Mouse (Mus musculus) brown adipose tissue, adult 24 weeks (tissue): ENCODE data around the gene Arid5a. TPM values are rescaled to one million over a fixed set of nuclear protein-coding genes. Genes with fewer than 3 reads are reported as not detected.

Experiments
- H3K27ac ChIP-seq: fragments of 200-500 bp; replicated peaks from 2 replicates; pipeline ENCODE4 v1.5.1; 2012; ENCODE audit warnings: low read depth, mild to moderate bottlenecking, low read length
- H3K4me1 ChIP-seq: fragments of 200-500 bp; 2 replicates; pipeline ENCODE4 v1.6.1; 2012; ENCODE audit warnings: low read length, mixed read lengths; ENCODE audit not compliant: control insufficient read depth, insufficient read depth, insufficient read length
- H3K4me3 ChIP-seq: fragments of 200-500 bp; 2 replicates; pipeline ENCODE4 v1.5.1; 2012; ENCODE audit warnings: low read depth, mild to moderate bottlenecking, low read length, moderate library complexity; ENCODE audit not compliant: insufficient read depth
- polyA plus RNA-seq: library from polyadenylated mRNA; stranded (reverse); fragments of >200 nt; gene quantifications from 2 replicates; pipeline ENCODE4 v1.2.4, GENCODE M21; 2012; ENCODE audit not compliant: missing spikeins, insufficient read depth, insufficient read length

Gene Arid5a
- polyA plus RNA-seq, 1 experiment = 4.0 TPM

- peaks cover 16% of the 10 kb centered on the region for H3K4me1 ChIP-seq
- no peak overlapping the region for H3K27ac ChIP-seq
- no peak overlapping the region for H3K4me3 ChIP-seq
Measured at GRCm38 (mm10) chr1:36275635-36276389, 31.7 kb upstream of the Arid5a start.

- peaks cover 1% of the 10 kb centered on the region; the same call in 1 of the 2 replicates for H3K4me1 ChIP-seq
- H3K4me3 ChIP-seq = no peak overlapping the region
- H3K27ac ChIP-seq = no peak overlapping the region
Measured at GRCm38 (mm10) chr1:36277267-36278060, 30.1 kb upstream of the Arid5a start.

GRCm38 (mm10) chr1:36279202-36279601 lies 28.3 kb upstream of the Arid5a start:
- no peak overlapping the region for H3K27ac ChIP-seq
- no peaks in the 10 kb centered on the region for H3K4me1 ChIP-seq
- H3K4me3 ChIP-seq = no peak overlapping the region

- Histone ChIP-seq H3K4me1 (no peaks in the 10 kb centered on the region), H3K27ac (no peak overlapping the region)
Measured at GRCm38 (mm10) chr1:36280938-36281337, 26.6 kb upstream of the Arid5a start.

GRCm38 (mm10) chr1:36281849-36282248 lies 25.7 kb upstream of the Arid5a start:
- H3K27ac ChIP-seq = no peak overlapping the region
- no peak overlapping the region for H3K4me3 ChIP-seq
- no peaks in the 10 kb centered on the region for H3K4me1 ChIP-seq

More at GRCm38 (mm10) chr1:36280938-36281337, 26.6 kb upstream of the Arid5a start:
- no peak overlapping the region for H3K4me3 ChIP-seq

GRCm38 (mm10) chr1:36293470-36293869 lies 14.1 kb upstream of the Arid5a start:
- Histone ChIP-seq H3K4me1 (no peaks in the 10 kb centered on the region), H3K4me3 (no peak overlapping the region), H3K27ac (no peak overlapping the region)

GRCm38 (mm10) chr1:36294402-36294801 lies 13.1 kb upstream of the Arid5a start:
- no peaks in the 10 kb centered on the region for H3K4me1 ChIP-seq
- no peak overlapping the region for H3K4me3 ChIP-seq
- H3K27ac ChIP-seq = no peak overlapping the region

GRCm38 (mm10) chr1:36296466-36297149 lies 10.9 kb upstream of the Arid5a start:
- no peaks in the 10 kb centered on the region for H3K4me1 ChIP-seq
- H3K4me3 ChIP-seq = no peak overlapping the region

GRCm38 (mm10) chr1:36298107-36298506 lies 9.4 kb upstream of the Arid5a start:
- no peak overlapping the region for H3K4me3 ChIP-seq
- no peak overlapping the region for H3K27ac ChIP-seq
- H3K4me1 ChIP-seq = no peaks in the 10 kb centered on the region

More at GRCm38 (mm10) chr1:36296466-36297149, 10.9 kb upstream of the Arid5a start:
- no peak overlapping the region for H3K27ac ChIP-seq

GRCm38 (mm10) chr1:36299126-36299525 lies 8.4 kb upstream of the Arid5a start:
- Histone ChIP-seq H3K4me1 (no peaks in the 10 kb centered on the region), H3K27ac (no peak overlapping the region)

GRCm38 (mm10) chr1:36299676-36300075 lies 7.9 kb upstream of the Arid5a start:
- Histone ChIP-seq H3K4me3 (no peak overlapping the region), H3K4me1 (no peaks in the 10 kb centered on the region), H3K27ac (no peak overlapping the region)

More at GRCm38 (mm10) chr1:36299126-36299525, 8.4 kb upstream of the Arid5a start:
- no peak overlapping the region for H3K4me3 ChIP-seq

- Histone ChIP-seq H3K27ac (no peak overlapping the region), H3K4me1 (no peaks in the 10 kb centered on the region), H3K4me3 (no peak overlapping the region)
Measured at GRCm38 (mm10) chr1:36300486-36300885, 7.0 kb upstream of the Arid5a start.

GRCm38 (mm10) chr1:36302273-36302672 lies 5.3 kb upstream of the Arid5a start:
- Histone ChIP-seq H3K4me3 (no peak overlapping the region), H3K4me1 (no peaks in the 10 kb centered on the region), H3K27ac (no peak overlapping the region)

- Histone ChIP-seq H3K27ac (peak overlapping the region; percentile 69; the same call in 1 of the 2 replicates), H3K4me3 (peak overlapping the region; percentile 24)
Measured at GRCm38 (mm10) chr1:36302957-36303356, 4.6 kb upstream of the Arid5a start.

More at GRCm38 (mm10) chr1:36302957-36303356, 4.6 kb upstream of the Arid5a start:
- H3K4me1 ChIP-seq = no peaks in the 10 kb centered on the region
